Mouse (Mus musculus) hindbrain, embryonic 11.5 days (tissue): ENCODE data around the gene E2f1. TPM values are rescaled to one million over a fixed set of nuclear protein-coding genes. Genes with fewer than 3 reads are reported as not detected.
A peak's percentile ranks its signal among the peaks of the same experiment; 100 is the strongest.

Source experiments
- ATAC-seq: fragments of 200-750 bp; cut with Nextera tagmentation; 2 replicates; pipeline ENCODE4 v1.8.0; 2017; ENCODE audit warnings: mild to moderate bottlenecking, moderate TSS enrichment, moderate library complexity; ENCODE audit not compliant: low FRiP score
- DNase-seq: peaks from one replicate; pipeline ENCODE4 v3.0.0-alpha.2; 2015; ENCODE audit warnings: low spot score
- H3K27ac ChIP-seq: fragments of 300-500 bp; sonication (generic); 2 replicates; pipeline ENCODE4 v1.5.1; 2014; ENCODE audit warnings: mild to moderate bottlenecking, low read depth, low read length
- H3K27me3 ChIP-seq: fragments of 300-500 bp; sonication (generic); 2 replicates; pipeline ENCODE4 v1.6.1; 2014; ENCODE audit warnings: mild to moderate bottlenecking, low read length, moderate library complexity, mixed read lengths; ENCODE audit not compliant: control insufficient read depth, insufficient read depth
- H3K36me3 ChIP-seq: fragments of 300-500 bp; sonication (generic); 2 replicates; pipeline ENCODE4 v1.6.1; 2014; ENCODE audit warnings: mild to moderate bottlenecking, low read length, moderate library complexity, mixed read lengths; ENCODE audit not compliant: control insufficient read depth, insufficient read depth
- H3K4me1 ChIP-seq: fragments of 300-500 bp; sonication (generic); replicated peaks from 2 replicates; pipeline ENCODE4 v1.6.1; 2014; ENCODE audit warnings: low read length, mixed read lengths; ENCODE audit not compliant: control insufficient read depth, insufficient read depth
- H3K4me2 ChIP-seq: fragments of 300-500 bp; sonication (generic); replicated peaks from 2 replicates; pipeline ENCODE4 v1.6.1; 2014; ENCODE audit warnings: mild to moderate bottlenecking, low read depth, low read length
- H3K4me3 ChIP-seq: fragments of 300-500 bp; sonication (generic); 2 replicates; pipeline ENCODE4 v1.5.1; 2014; ENCODE audit warnings: low read depth, low read length
- H3K9ac ChIP-seq: fragments of 300-500 bp; sonication (generic); 2 replicates; pipeline ENCODE4 v1.6.1; 2014; ENCODE audit warnings: low read depth, low read length
- H3K9me3 ChIP-seq: fragments of 300-500 bp; sonication (generic); 2 replicates; pipeline ENCODE4 v1.6.1; 2016; ENCODE audit warnings: low read length; ENCODE audit not compliant: control insufficient read depth
- WGBS: fragments of 180-500 bp; shearing (Covaris S2); extraction: QIAGEN DNeasy Blood & Tissue Kit; methylation state at CpG from one replicate; pipeline ENCODE4 v1.1.7; 2014; 5-methylcytosine and 5-hydroxymethylcytosine counted together
- polyA plus RNA-seq: library from polyadenylated mRNA; unstranded; fragments of >200 nt; fragmentation: Nextera tagmentation; extraction: Ambion mirVana; gene quantifications from 2 replicates; pipeline ENCODE4 v1.2.1, GENCODE M21; 2014

E2f1 gene
- polyA plus RNA-seq, 1 experiment from 2014 or later, result 13.0 TPM

DNA sequence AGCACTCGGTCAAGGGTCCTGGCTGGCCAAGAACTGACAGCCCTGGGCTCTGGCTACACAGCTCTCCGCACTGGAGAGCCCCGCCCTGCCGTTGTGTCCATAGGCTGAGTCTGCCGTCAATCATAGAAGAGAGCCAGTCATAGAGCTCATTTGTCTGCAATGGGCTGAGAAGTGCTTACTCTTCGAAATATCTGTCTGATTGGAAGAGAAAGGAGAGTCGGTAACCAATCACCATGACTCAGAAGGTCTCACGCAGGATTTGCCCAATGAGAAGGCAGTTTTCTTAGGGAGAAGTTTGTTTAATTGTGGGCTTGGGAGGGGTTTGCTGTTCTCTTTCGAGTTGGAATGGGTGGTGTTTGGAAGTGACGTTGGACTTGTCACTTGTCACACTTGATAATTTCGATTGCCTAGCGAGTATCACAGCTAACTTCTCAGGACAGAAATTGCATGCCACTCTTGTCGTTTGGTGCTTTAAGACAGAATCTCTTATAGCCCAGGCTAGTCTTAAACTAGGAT lies 34.0 kb upstream of the E2f1 start, which contains the start of gene Pxmp4:
Gene Pxmp4, minus strand, starts transcription at position 71 of the 516 bp plus-strand sequence.
- peak within 1 kb of the TSS; percentile 61 for H3K4me3 ChIP-seq
- H3K27ac ChIP-seq, result 0 out of 2 replicates have a peak within 1 kb of the TSS, but pooled peaks have one; percentile 47
- peak; percentile 100 for ATAC-seq
- WGBS, result under 1% methylated on average over 13 of the region's 13 CpGs
- H3K27me3 ChIP-seq, result no peaks in the 10 kb centered on the region
- peak within 1 kb of the TSS; percentile 82 for H3K9ac ChIP-seq
- H3K9me3 ChIP-seq, result no peaks in the 10 kb centered on the region
- H3K36me3 ChIP-seq, result no peaks in the 10 kb centered on the region
- peak; percentile 97 for DNase-seq
- peak within 1 kb of the TSS; percentile 71 for H3K4me2 ChIP-seq
- H3K4me1 ChIP-seq, result no peaks in the 10 kb centered on the region; the same call in 1 of the 2 replicates

GRCm38 (mm10) chr2:154603007-154603637 lies 33.4 kb upstream of the E2f1 start:
- H3K4me2 ChIP-seq, result peak overlapping the region; percentile 71
- H3K27ac ChIP-seq, result 0 out of 2 replicates have a peak overlapping the region, but pooled peaks have one; percentile 47
- no peaks in the 10 kb centered on the region for H3K27me3 ChIP-seq
- no peaks in the 10 kb centered on the region for H3K9me3 ChIP-seq
- WGBS, result 21% methylated on average over 22 of the region's 22 CpGs
- H3K36me3 ChIP-seq, result no peaks in the 10 kb centered on the region
- no peak for ATAC-seq
- DNase-seq, result no peak
- peak overlapping the region; percentile 82 for H3K9ac ChIP-seq
- H3K4me1 ChIP-seq, result no peaks in the 10 kb centered on the region; the same call in 1 of the 2 replicates
- H3K4me3 ChIP-seq, result peak overlapping the region; percentile 61

DNA sequence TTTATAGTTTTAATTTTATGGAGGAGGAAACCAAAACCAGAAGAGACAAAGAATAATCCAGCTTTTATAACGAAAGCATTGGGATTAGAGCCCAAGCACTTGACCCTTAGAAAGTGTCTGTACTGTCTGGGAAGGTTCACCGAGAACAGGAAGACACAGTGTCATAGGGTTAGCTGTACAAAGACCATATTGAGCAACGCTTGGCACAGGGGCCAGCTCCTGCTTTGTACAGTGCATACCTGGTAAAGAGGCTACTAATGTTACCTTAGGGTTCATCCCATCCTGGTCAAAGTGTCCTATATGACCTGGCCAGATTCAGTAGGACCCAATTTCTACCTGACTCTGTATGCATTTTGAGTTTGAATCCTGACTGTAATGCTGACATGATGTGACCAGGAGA lies 31.6 kb upstream of the E2f1 start:
- WGBS, result 81% methylated on average over 3 of the region's 3 CpGs
- DNase-seq (no peak), ATAC-seq (no peak)
- Histone ChIP-seq H3K9ac (no peak overlapping the region), H3K4me3 (no peak overlapping the region), H3K36me3 (no peaks in the 10 kb centered on the region), H3K4me2 (no peak overlapping the region), H3K27me3 (no peaks in the 10 kb centered on the region), H3K27ac (no peak overlapping the region), H3K4me1 (no peaks in the 10 kb centered on the region; the same call in 1 of the 2 replicates), H3K9me3 (no peaks in the 10 kb centered on the region)

DNA sequence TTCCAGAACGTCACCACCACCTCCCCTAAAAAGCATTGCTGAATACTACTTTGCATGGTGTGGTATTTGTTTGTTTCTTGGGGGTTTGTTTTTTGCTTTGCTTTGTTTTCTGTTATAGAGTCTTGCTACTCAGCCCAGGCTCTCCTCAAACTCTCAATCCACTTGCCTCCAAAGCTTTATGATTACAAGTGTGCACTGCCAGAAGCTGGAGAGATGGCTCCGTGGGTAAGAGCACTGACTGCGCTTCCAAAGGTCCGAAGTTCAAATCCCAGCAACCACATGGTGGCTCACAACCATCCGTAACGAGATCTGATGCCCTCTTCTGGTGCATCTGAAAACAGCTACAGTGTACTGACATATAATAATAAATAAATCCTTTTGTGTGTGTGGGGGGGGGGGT lies 30.9 kb upstream of the E2f1 start:
- ATAC-seq, result no peak
- Histone ChIP-seq H3K4me3 (no peak overlapping the region), H3K4me1 (no peaks in the 10 kb centered on the region; the same call in 1 of the 2 replicates), H3K9me3 (no peaks in the 10 kb centered on the region), H3K27me3 (no peaks in the 10 kb centered on the region), H3K27ac (no peak overlapping the region), H3K9ac (no peak overlapping the region), H3K4me2 (no peak overlapping the region), H3K36me3 (no peaks in the 10 kb centered on the region)
- WGBS, result 75% methylated on average over 6 of the region's 6 CpGs
- DNase-seq, result no peak

DNA sequence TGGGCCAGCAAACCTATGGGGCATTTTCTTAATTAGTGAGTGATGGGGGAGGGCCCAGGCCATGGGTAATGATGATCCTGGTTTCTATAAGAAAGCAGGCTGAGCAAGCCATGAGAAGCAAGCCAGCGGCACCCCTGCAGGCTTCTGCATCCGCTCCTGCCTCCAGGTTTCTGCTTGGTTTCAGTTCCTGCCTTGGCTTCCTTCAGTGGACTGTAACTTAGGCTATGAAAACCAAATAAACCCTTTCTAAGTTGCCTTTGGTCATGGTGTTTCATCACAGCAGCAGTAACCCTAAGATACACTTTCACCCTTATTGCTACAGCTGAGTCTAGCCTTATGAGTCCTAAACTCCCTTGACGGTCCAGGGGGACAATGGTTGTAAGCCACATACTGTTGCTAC lies 27.7 kb upstream of the E2f1 start:
- Histone ChIP-seq H3K4me1 (no peaks in the 10 kb centered on the region), H3K27ac (no peak overlapping the region), H3K36me3 (no peaks in the 10 kb centered on the region), H3K4me3 (no peak overlapping the region), H3K9me3 (no peaks in the 10 kb centered on the region), H3K27me3 (no peaks in the 10 kb centered on the region), H3K9ac (no peak overlapping the region), H3K4me2 (no peak overlapping the region)
- WGBS, result 88% methylated on average over 3 of the region's 3 CpGs
- DNase-seq (no peak), ATAC-seq (no peak)

DNA sequence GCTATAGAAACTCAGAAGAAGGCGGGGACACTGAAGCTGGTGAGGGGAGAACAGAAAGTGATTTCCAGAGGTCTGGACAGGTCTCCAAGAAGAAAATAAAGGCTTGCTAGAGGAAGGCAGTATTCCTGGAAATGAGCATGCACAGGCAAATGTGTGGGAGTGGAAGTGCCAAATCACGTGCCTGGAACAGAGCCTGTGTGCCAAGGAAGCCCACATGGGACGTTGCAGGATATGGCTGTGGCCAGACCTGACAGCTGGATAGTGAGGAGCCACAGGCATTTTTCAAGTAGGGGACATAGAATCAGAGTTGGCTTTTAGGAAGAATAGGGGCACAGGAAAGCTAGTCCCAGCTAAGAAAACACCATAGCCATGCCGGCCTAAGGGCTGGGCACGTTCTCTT lies 26.1 kb upstream of the E2f1 start:
- no peaks in the 10 kb centered on the region for H3K36me3 ChIP-seq
- H3K27me3 ChIP-seq, result no peaks in the 10 kb centered on the region
- H3K27ac ChIP-seq, result no peak overlapping the region
- ATAC-seq (no peak), DNase-seq (no peak)
- H3K4me3 ChIP-seq, result no peak overlapping the region
- WGBS, result 87% methylated on average over 5 of the region's 5 CpGs
- H3K9ac ChIP-seq, result no peak overlapping the region
- H3K4me1 ChIP-seq, result no peaks in the 10 kb centered on the region
- H3K9me3 ChIP-seq, result no peaks in the 10 kb centered on the region
- H3K4me2 ChIP-seq, result no peak overlapping the region

GRCm38 (mm10) chr2:154593025-154593424 lies 23.3 kb upstream of the E2f1 start:
- ATAC-seq (no peak), DNase-seq (peak; percentile 47)
- Histone ChIP-seq H3K27me3 (no peaks in the 10 kb centered on the region), H3K9me3 (no peaks in the 10 kb centered on the region), H3K27ac (no peak overlapping the region), H3K36me3 (no peaks in the 10 kb centered on the region), H3K9ac (no peak overlapping the region), H3K4me3 (no peak overlapping the region), H3K4me2 (no peak overlapping the region), H3K4me1 (no peaks in the 10 kb centered on the region)
- WGBS, result 71% methylated on average over 3 of the region's 3 CpGs

DNA sequence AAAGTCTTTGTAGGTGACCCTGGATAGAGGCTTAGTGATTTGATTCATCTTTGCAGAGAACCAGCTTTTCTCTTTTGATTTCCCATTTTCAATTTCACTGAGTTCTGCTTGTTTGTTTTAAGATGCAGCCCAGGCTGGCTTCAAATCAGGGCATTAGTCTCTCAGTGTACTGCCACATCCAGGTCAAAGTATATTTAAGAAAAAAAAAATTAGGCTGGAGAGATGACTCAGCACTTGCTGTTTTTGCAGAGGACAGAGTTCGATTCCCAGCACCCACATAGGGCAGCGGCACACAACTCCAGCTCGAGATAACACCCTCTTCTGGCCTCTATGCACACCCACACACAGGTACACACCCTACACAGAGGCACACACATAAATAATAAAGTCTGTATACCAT lies 21.5 kb upstream of the E2f1 start:
- Histone ChIP-seq H3K4me2 (no peak overlapping the region), H3K4me3 (no peak overlapping the region), H3K36me3 (no peaks in the 10 kb centered on the region), H3K9ac (no peak overlapping the region), H3K9me3 (no peaks in the 10 kb centered on the region), H3K27me3 (no peaks in the 10 kb centered on the region), H3K27ac (no peak overlapping the region), H3K4me1 (no peaks in the 10 kb centered on the region)
- no peak for DNase-seq
- 90% methylated on average over 3 of the region's 3 CpGs for WGBS
- no peak for ATAC-seq

- H3K9ac ChIP-seq, result no peak overlapping the region
- no peaks in the 10 kb centered on the region for H3K4me1 ChIP-seq
- DNase-seq (no peak), ATAC-seq (no peak)
- H3K9me3 ChIP-seq, result no peaks in the 10 kb centered on the region
- no peak overlapping the region for H3K4me2 ChIP-seq
- H3K4me3 ChIP-seq, result no peak overlapping the region
- no peaks in the 10 kb centered on the region for H3K27me3 ChIP-seq
- 89% methylated on average over 4 of the region's 4 CpGs for WGBS
- H3K27ac ChIP-seq, result no peak overlapping the region
- H3K36me3 ChIP-seq, result no peaks in the 10 kb centered on the region
Measured at GRCm38 (mm10) chr2:154589051-154589450, 19.4 kb upstream of the E2f1 start.
